Mouse (Mus musculus): ENCODE measurements around the gene Snx29. TPM values are rescaled to one million over a fixed set of nuclear protein-coding genes. Genes with fewer than 3 reads are reported as not detected.

Gene Snx29
- polyA plus RNA-seq, 1 experiment from 2014 or later: 15.4 TPM

DNA sequence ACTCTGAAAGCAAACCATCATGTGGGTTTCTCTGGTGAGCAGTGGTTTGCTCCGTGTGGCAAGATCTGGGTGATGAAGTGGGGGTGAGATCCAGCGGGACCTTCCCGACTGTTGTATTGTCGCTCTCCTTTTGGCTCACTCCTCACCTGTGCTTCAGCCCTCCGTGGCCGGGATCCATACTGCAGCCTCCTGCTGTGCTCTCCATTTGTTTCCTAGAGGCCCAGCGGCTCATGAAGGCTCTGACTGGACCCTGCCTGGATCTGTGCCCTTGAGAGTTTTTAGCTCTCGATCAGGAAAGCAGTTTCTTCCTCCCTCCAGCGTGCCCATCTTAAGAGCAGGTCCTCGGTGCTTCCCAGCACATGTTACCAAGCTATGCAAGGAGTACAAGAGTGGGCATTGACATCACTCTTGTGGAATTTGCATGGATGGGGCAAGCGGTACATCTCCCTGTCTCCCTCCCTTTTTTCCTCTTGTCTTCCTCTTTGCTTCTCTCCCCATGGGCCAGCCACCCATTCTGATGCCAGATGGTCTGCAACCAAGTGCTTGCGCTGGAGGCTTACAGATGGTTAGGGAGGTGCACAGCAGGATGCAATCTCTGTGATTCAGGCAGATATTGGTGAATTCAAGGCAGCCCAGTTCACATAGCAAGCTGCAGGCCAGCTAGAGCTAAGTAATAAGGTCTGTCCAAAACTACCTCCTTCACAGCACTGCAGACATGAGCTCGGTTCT, 207.9 kb downstream of the Snx29 start:
- H3K4me3 ChIP-seq: no peak overlapping the region
- no peak for ATAC-seq (ENCODE audit: low FRiP score, low read depth)
- 39% methylated on average over 13 of the region's 13 CpGs for WGBS
- no peaks in the 10 kb centered on the region for H3K27me3 ChIP-seq
- H3K27ac ChIP-seq: no peak overlapping the region
- H3K4me1 ChIP-seq: peaks cover 29% of the 10 kb centered on the region
- H3K9ac ChIP-seq: no peak overlapping the region
- H3K4me2 ChIP-seq (replicated peaks): no peak overlapping the region
- no peaks in the 10 kb centered on the region for H3K9me3 ChIP-seq
- H3K36me3 ChIP-seq: 0 out of 2 replicates have a peak, but pooled peaks cover 4% of the 10 kb centered on the region

DNA sequence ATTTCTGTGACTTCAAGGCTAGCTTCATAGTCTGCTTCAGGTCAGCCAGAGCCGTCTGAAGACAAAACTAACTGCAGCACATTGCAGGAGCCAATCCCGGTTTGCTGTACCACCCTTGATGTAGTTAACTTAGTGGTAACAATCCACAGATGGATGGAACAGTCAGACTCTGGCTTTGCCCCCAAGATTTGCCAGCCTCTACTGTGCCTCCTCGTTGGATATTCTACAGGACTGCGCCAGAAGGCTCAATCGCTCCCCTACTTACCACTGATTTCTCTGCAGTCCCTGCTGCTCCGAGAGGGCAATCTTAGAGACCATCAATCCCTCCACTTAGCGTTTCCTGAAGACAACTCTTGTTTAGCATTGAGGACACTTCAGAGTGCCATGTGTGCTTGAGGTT, 208.7 kb downstream of the Snx29 start:
- no peaks in the 10 kb centered on the region for H3K9me3 ChIP-seq
- H3K4me1 ChIP-seq: peaks cover 29% of the 10 kb centered on the region
- WGBS: 80% methylated on average over 7 of the region's 7 CpGs
- H3K27me3 ChIP-seq: no peaks in the 10 kb centered on the region
- no peak overlapping the region for H3K9ac ChIP-seq
- no peak overlapping the region for H3K4me2 ChIP-seq (replicated peaks)
- no peak for ATAC-seq (ENCODE audit: low FRiP score, low read depth)
- no peak overlapping the region for H3K27ac ChIP-seq
- no peak overlapping the region for H3K4me3 ChIP-seq
- 0 out of 2 replicates have a peak, but pooled peaks cover 4% of the 10 kb centered on the region for H3K36me3 ChIP-seq

DNA sequence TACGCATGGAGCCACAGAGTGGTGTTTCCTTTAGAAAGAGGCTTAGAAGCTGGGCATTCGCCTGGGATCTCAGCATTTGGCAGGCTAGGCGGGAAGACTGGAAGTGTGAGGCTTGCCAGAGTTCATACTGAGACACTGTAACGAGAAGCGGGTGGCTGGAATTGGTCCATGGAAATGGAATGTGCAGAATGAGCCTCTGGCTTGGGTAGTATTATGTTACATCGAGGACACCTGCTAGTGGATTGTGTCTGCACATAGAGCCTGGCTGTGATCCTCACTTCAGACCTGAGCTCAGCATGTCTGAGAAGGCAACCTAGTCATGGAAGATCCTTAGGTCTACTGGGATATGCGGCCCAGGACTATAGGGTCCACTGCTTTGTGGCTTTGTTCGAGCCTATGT, 209.9 kb downstream of the Snx29 start:
- Histone ChIP-seq H3K9ac (no peak overlapping the region), H3K27ac (no peak overlapping the region; the same call in 1 of the 2 replicates), H3K4me2 (replicated peaks) (no peak overlapping the region), H3K27me3 (no peaks in the 10 kb centered on the region), H3K4me1 (peaks cover 34% of the 10 kb centered on the region), H3K36me3 (0 out of 2 replicates have a peak, but pooled peaks cover 4% of the 10 kb centered on the region), H3K9me3 (no peaks in the 10 kb centered on the region), H3K4me3 (no peak overlapping the region)
- WGBS: 51% methylated on average over 8 of the region's 8 CpGs
- peak; percentile 93 for ATAC-seq (ENCODE audit: low FRiP score, low read depth)

DNA sequence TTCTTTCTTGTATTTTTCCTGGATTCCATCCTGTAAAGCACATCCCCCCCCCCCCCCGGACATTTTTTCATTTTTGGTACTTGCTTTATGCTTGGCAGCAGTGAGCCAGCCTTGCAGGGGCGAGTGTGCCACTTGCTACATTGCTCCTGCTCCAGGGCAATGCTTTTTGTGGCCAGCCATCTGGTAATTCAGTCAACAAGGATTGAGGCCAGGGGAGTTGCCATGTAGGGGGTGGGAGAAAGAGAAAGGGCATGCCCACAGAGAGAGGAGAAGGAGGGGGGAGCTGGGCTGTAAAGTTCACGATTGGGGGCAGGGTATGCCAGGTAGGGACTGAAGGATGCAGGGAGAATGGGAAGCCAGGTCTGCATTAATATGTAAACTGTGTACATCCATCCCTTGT, 210.7 kb downstream of the Snx29 start:
- no peak for ATAC-seq (ENCODE audit: low FRiP score, low read depth)
- Histone ChIP-seq H3K4me3 (no peak overlapping the region), H3K4me2 (replicated peaks) (no peak overlapping the region), H3K4me1 (peaks cover 43% of the 10 kb centered on the region), H3K27ac (no peak overlapping the region), H3K9me3 (no peaks in the 10 kb centered on the region), H3K36me3 (0 out of 2 replicates have a peak, but pooled peaks cover 4% of the 10 kb centered on the region), H3K9ac (no peak overlapping the region), H3K27me3 (no peaks in the 10 kb centered on the region)
- WGBS: 61% methylated on average over 3 of the region's 3 CpGs

DNA sequence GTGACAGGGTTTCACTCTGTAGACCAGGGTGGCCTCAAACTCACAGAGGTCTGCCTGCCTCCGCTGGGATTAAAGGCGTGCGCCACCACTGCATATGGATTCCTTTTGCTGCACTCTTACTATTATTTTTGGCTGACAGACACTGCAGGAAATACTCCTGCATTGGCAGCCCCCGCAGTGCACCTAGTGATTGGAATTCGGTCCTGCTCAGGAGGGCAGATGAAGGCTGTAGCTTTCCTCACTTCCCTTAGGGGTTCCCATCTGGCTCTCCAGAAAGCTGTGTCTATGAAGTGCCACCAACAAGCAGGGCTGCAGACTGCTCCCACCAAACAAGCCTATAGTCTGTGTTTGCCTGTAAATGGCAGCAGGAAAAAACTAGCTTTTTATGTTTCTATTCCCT, 215.0 kb downstream of the Snx29 start:
- Histone ChIP-seq H3K4me1 (peaks cover 30% of the 10 kb centered on the region), H3K27ac (peak overlapping the region; percentile 44; the same call in 1 of the 2 replicates), H3K9me3 (no peaks in the 10 kb centered on the region), H3K9ac (no peak overlapping the region), H3K4me3 (no peak overlapping the region), H3K36me3 (0 out of 2 replicates have a peak, but pooled peaks cover 4% of the 10 kb centered on the region), H3K4me2 (replicated peaks) (no peak overlapping the region; the same call in 1 of the 2 replicates), H3K27me3 (no peaks in the 10 kb centered on the region)
- ATAC-seq (ENCODE audit: low FRiP score, low read depth): no peak
- 27% methylated on average over 5 of the region's 5 CpGs for WGBS

DNA sequence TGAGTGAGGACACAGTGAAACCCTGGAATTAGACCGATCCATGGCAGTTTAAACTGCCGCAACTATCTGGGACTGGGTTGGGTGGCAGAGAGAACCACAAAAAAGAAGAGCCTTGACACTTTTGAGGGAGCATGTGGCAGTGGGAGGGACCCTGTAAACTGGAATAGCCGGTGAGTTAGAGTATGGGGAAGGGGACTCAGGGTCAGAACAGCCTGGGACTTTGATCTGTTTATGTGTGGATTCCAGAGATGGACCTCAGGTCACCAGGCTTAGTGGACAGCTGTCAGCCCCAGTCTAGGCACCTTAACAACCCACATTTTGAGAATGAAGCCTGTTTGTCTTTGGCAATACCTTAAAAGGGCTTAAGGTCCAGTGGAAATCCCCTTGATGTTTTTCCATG, 215.5 kb downstream of the Snx29 start:
- 37% methylated on average over 3 of the region's 3 CpGs for WGBS
- no peak overlapping the region for H3K4me2 ChIP-seq (replicated peaks)
- peaks cover 29% of the 10 kb centered on the region for H3K4me1 ChIP-seq
- no peak for ATAC-seq (ENCODE audit: low FRiP score, low read depth)
- H3K9me3 ChIP-seq: no peaks in the 10 kb centered on the region
- no peak overlapping the region for H3K4me3 ChIP-seq
- 0 out of 2 replicates have a peak, but pooled peaks cover 4% of the 10 kb centered on the region for H3K36me3 ChIP-seq
- H3K27ac ChIP-seq: 0 out of 2 replicates have a peak overlapping the region, but pooled peaks have one; percentile 44
- H3K27me3 ChIP-seq: no peaks in the 10 kb centered on the region
- no peak overlapping the region for H3K9ac ChIP-seq

DNA sequence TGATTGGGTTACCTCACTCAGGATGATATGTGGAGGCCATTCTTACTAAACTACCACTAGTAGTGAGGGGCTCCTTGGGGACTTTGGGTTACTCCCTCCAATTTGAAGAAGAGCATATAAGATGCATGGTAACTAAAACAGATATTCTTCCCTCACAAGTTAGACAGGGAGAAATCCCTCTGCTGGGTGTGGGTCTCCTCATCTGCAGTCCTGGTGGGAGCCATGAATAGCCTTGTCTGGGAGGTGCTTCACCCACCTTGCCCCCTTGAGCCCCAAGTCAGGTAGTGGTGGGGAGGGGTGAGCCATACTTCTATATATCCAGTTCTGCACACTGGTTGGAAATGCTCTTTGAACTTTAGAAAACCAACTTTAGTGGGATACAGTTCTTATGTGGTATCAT, 218.3 kb downstream of the Snx29 start:
- no peaks in the 10 kb centered on the region for H3K27me3 ChIP-seq
- no peak overlapping the region for H3K4me3 ChIP-seq
- H3K9ac ChIP-seq: no peak overlapping the region
- no peaks in the 10 kb centered on the region for H3K36me3 ChIP-seq
- peaks cover 26% of the 10 kb centered on the region for H3K4me1 ChIP-seq
- 0 out of 2 replicates have a peak, but pooled peaks cover 3% of the 10 kb centered on the region for H3K9me3 ChIP-seq
- no peak for ATAC-seq (ENCODE audit: low FRiP score, low read depth)
- H3K4me2 ChIP-seq (replicated peaks): no peak overlapping the region
- H3K27ac ChIP-seq: no peak overlapping the region

DNA sequence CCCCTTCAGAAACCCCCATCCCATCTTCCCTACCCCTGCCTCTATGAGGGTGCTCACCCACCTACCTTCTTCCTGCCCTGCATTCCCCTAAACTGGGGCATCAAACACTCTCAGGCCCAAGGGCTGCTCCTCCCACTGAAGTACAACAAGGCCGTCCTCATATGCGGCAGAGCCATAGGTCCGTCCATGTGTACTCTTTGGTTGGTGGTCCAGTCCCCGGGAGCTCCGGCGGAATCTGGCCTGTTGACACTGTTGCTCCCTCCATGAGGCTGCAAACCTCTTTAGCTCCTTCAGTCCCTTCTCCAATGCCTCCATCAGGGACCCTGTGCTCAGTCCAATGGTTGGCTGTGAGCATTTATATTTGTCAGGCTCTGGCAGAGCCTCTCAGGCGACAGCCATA, 219.1 kb downstream of the Snx29 start:
- no peak overlapping the region for H3K9ac ChIP-seq
- no peak overlapping the region for H3K27ac ChIP-seq
- ATAC-seq (ENCODE audit: low FRiP score, low read depth): no peak
- no peaks in the 10 kb centered on the region for H3K27me3 ChIP-seq
- H3K4me1 ChIP-seq: peaks cover 26% of the 10 kb centered on the region
- H3K36me3 ChIP-seq: no peaks in the 10 kb centered on the region
- H3K4me3 ChIP-seq: no peak overlapping the region
- H3K4me2 ChIP-seq (replicated peaks): no peak overlapping the region
- 0 out of 2 replicates have a peak, but pooled peaks cover 3% of the 10 kb centered on the region for H3K9me3 ChIP-seq
- 87% methylated on average over 7 of the region's 7 CpGs for WGBS

DNA sequence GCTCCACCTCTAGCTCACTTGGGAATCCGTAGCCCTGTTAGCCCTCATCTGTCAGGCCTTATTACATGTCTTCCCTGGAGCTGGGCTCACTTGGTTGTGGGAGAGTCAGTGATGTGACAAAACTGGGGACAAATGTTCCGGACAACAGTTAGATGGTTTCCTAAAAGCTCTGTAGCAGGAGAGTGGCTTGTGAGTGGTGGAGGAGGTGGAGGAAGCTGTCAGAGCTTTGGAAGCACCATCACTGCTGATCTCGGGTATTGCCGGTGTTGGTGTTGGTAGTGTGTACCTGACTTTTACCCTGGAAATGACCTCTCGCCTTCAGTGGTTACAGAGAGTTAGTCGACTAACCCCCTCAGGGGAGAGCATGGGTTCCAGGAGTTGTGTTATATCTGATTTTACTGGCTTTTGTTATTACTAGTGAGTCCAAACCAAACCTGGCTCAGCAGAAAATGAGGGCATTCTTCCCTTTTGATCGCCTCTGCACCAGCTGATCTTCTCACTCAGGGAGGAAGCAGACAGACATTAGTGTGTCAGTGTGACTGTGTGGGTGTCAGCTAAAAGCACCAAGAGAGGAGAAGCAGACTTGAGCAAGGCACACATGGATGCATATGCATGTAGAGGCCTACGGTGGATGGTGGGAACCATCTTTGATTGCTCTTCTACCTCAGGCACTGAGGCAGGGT, 227.5 kb downstream of the Snx29 start:
- Histone ChIP-seq H3K4me3 (no peak overlapping the region), H3K4me2 (replicated peaks) (no peak overlapping the region), H3K27ac (no peak overlapping the region), H3K36me3 (no peaks in the 10 kb centered on the region), H3K4me1 (no peaks in the 10 kb centered on the region), H3K27me3 (no peaks in the 10 kb centered on the region), H3K9ac (no peak overlapping the region), H3K9me3 (no peaks in the 10 kb centered on the region)
- WGBS: 86% methylated on average over 8 of the region's 8 CpGs
- ATAC-seq (ENCODE audit: low FRiP score, low read depth): no peak

DNA sequence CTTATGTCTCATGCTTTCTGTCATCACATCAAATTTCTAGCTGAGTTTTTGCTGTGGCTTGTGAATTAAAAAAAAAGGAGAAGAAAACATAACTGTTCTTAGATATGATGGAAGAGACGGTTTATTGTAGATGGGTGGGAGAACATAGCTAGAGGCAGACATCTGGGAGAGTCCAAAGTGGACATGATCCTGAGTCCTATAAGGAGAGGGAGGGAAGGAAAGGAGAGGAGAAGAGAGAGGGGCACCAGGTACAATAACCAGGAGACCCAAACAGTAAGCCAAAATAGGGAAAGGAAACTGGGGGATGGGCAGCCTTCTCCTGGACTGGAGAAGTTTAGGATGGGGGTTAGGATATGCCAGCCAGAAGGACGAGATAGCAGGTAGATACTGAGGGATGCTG, 239.0 kb downstream of the Snx29 start:
- H3K4me2 ChIP-seq (replicated peaks): no peak overlapping the region
- no peak for ATAC-seq (ENCODE audit: low FRiP score, low read depth)
- WGBS: 81% methylated on average over 2 of the region's 2 CpGs
- no peaks in the 10 kb centered on the region for H3K9me3 ChIP-seq
- H3K4me1 ChIP-seq: no peaks in the 10 kb centered on the region
- no peak overlapping the region for H3K4me3 ChIP-seq
- no peak overlapping the region for H3K27ac ChIP-seq
- no peak overlapping the region for H3K9ac ChIP-seq
- no peaks in the 10 kb centered on the region for H3K27me3 ChIP-seq
- H3K36me3 ChIP-seq: no peaks in the 10 kb centered on the region

DNA sequence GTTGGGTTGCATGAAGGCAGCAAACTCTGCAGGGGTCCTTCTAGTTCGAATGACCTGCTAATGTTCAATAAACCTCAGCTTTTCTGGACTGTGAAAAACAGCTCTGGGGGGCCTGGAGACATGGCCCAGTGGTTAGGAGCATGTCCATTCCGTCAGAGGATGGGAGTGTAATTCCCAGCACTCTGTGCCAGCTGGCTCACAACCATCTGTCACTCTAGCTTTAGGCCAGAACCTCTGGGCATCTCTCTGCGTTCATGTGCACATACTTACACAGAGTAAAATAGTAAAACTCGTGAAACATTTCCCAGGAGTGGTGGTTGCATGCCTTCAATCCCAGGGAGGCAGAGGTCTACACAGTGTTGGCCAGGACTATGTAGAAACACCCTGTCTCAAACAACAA, 241.1 kb downstream of the Snx29 start:
- H3K27ac ChIP-seq: no peak overlapping the region
- no peaks in the 10 kb centered on the region for H3K36me3 ChIP-seq
- no peaks in the 10 kb centered on the region; the same call in 1 of the 2 replicates for H3K4me1 ChIP-seq
- H3K9me3 ChIP-seq: no peaks in the 10 kb centered on the region
- no peak overlapping the region for H3K9ac ChIP-seq
- ATAC-seq (ENCODE audit: low FRiP score, low read depth): no peak
- 38% methylated on average over 4 of the region's 4 CpGs for WGBS
- no peak overlapping the region for H3K4me2 ChIP-seq (replicated peaks)
- H3K27me3 ChIP-seq: no peaks in the 10 kb centered on the region
- H3K4me3 ChIP-seq: no peak overlapping the region

DNA sequence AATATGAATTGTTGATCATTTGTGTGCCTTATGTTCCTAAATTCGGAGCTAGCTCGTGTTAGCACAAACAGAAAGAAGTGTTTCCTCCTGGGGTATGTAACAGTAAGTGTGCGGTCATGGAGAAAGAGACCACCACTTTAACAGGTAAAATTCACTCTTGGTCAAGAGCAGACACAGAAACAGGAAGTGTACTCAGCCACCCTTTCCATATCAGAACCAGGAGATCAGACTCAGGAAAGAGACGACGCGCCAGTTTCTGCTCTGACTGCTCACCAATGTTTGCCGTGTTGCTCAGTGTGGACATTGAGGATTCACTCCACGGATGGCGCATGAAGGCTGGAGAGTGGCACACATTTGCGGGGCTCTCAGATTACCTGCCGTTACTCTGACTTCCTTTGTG, 242.4 kb downstream of the Snx29 start:
- Histone ChIP-seq H3K4me2 (replicated peaks) (no peak overlapping the region), H3K9ac (no peak overlapping the region), H3K9me3 (no peaks in the 10 kb centered on the region), H3K4me1 (no peaks in the 10 kb centered on the region; the same call in 1 of the 2 replicates), H3K36me3 (no peaks in the 10 kb centered on the region), H3K4me3 (no peak overlapping the region), H3K27ac (no peak overlapping the region), H3K27me3 (no peaks in the 10 kb centered on the region)
- no peak for ATAC-seq (ENCODE audit: low FRiP score, low read depth)
- WGBS: 83% methylated on average over 11 of the region's 11 CpGs
